Mouse (Mus musculus) adrenal gland, adult 10 weeks (tissue): Measurements from ENCODE around the gene Dus4l. TPM values are rescaled to one million over a fixed set of nuclear protein-coding genes. Genes with fewer than 3 reads are reported as not detected.

Experiments used
- polyA plus RNA-seq: library from polyadenylated mRNA; stranded (reverse); fragments of 350-450 nt; fragmentation: Illumina TruSeq; extraction: RNeasy Lipid Tissue Mini Kit (QIAGEN cat#74804); gene quantifications from one replicate; pipeline ENCODE4 v1.2.3, GENCODE M21; 2014; ENCODE audit warnings: low read depth, low replicate concordance

Gene Dus4l
- 13.2 TPM for polyA plus RNA-seq

GRCm38 (mm10) chr12:31654197-31654964, at the start of gene Dus4l, which contains the start of gene Cog5:
Gene Dus4l (minus strand): TSS chr12:31654826.
Gene Cog5 (plus strand): TSS chr12:31654869.

GRCm38 (mm10) chr12:31634343-31635239, 20.0 kb downstream of the Dus4l start, which contains the start of gene Bcap29:
Gene Bcap29 (minus strand): TSS chr12:31634658.

Other genes starting within 250 kb of the Dus4l start
- 37.6 TPM for gene Cbll1, start 155.2 kb downstream of the Dus4l start, polyA plus RNA-seq
- gene Slc26a4, start 94.9 kb downstream of the Dus4l start, polyA plus RNA-seq = 4.3 TPM
- gene Bcap29, start 20.2 kb downstream of the Dus4l start, polyA plus RNA-seq = 147 TPM
- gene Cog5, start within 50 bp of the Dus4l start, polyA plus RNA-seq = 91.7 TPM
- 38.0 TPM for gene Gpr22, start 59.1 kb upstream of the Dus4l start, polyA plus RNA-seq